Mouse (Mus musculus) heart, adult 2 months (tissue): ENCODE data around the gene Vps26c.

Source experiments
- CTCF ChIP-seq: fragments of 200-600 bp; IDR thresholded peaks from 2 replicates; pipeline ENCODE4 v1.8.1; 2022; ENCODE audit warnings: antibody characterized with exemption, mild to moderate bottlenecking, moderate library complexity
- EP300 ChIP-seq: fragments of 200-500 bp; IDR thresholded peaks from 2 replicates; pipeline ENCODE4 v1.6.1; 2011; ENCODE audit warnings: low read depth, low read length, control low read depth; ENCODE audit not compliant: insufficient read depth
- POLR2A ChIP-seq: fragments of 200-500 bp; IDR thresholded peaks from 2 replicates; pipeline ENCODE4 v1.6.1; 2011; ENCODE audit warnings: mild to moderate bottlenecking, low read depth, low read length, control low read depth; ENCODE audit not compliant: insufficient read depth

DNA sequence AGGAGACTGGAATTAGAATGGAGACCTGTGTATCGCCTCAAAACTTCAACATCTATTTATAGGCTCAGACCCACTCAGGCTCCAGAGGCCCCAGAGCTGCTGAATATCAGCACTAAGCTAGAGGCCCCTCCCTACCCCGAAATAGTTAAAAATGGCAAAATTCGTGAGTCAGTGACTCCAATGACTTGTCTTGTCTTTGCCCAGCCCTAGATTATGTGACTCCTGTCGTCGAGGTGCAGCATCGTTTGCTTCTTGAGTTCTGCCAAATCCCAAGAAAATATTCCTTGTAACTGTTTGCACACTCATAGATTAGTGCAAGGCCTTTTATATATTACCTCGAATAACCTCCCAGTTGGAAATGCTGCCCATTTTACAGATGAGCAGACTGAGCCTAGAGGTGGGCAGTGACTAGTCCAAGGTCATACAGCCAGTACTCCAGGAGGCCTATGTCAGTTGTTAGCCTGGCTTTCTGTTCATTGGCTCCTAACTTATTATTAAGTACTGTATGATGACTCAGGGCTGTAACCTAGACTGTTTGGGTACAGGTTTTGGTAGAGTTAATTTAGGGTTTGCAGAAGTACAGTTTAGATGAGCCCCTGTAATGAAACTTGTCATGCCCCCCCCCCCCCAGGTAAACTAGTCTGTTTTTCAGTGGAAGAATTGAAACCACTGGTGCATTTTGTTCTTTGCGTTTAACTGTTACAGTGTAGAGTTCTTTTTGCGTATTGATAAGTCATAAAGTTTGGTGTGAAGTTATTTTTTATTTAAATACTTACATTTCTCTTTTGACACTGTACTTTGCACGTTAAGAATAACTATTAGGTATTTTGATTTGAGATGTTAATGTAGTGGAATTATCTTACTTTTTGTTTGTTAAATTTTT, 44.7 kb upstream of the Vps26c start:
- no peak for TF ChIP-seq POLR2A
- TF ChIP-seq CTCF = no peak
- no peak for TF ChIP-seq EP300
